8 mouse cellular contexts compared by ENCODE assay signal in genomic region chr9:59577844-59578504, GRCm38 (mm10). TPM values are rescaled to one million over a fixed set of nuclear protein-coding genes. Genes with fewer than 3 reads are reported as not detected.
DNase-seq lines count a peak whose midpoint lies in the region; ATAC-seq lines count a peak whose summit lies in the region.

Gene Celf6 (plus strand): TSS chr9:59577917.

- H3K9me3 ChIP-seq in hindbrain, embryonic 15.5 days, result no peaks in the 10 kb centered on the region

- DNase-seq in WW6 (ENCODE audit: low read depth, low spot score), result peak; percentile 91
- DNase-seq in cerebellum, postnatal 36 days, result peak; percentile 84 to 87
- peak; percentile 93 for DNase-seq in frontal cortex, postnatal 36 days (ENCODE audit: low spot score in 2 of 2)
- peak; percentile 93 to 95 for DNase-seq in left cerebral cortex, adult 18-20 months (ENCODE audit: low spot score in 2 of 2)
- DNase-seq in lung, postnatal 4 days, result peak; percentile 91 to 95
- peak; percentile 100 for DNase-seq in retina, postnatal 1 day
- peak; percentile 89 for DNase-seq in thymus, postnatal 4 days

- peak; percentile 98 for ATAC-seq in hindbrain, embryonic 15.5 days (ENCODE audit: low FRiP score, low read depth)

- H3K4me3 ChIP-seq in hindbrain, embryonic 15.5 days, result peak within 1 kb of the TSS; percentile 66

- H3K36me3 ChIP-seq in hindbrain, embryonic 15.5 days, result no peaks in the 10 kb centered on the region

- WGBS in hindbrain, embryonic 15.5 days, result under 1% methylated on average over 56 of the region's 61 CpGs

- peaks cover 25% of the 10 kb centered on the region for H3K4me1 ChIP-seq in hindbrain, embryonic 15.5 days (replicated peaks)

- peak within 1 kb of the TSS; percentile 60 for H3K9ac ChIP-seq in hindbrain, embryonic 15.5 days

- H3K27ac ChIP-seq in hindbrain, embryonic 15.5 days (replicated peaks), result peak within 1 kb of the TSS; percentile 72

- H3K27me3 ChIP-seq in hindbrain, embryonic 15.5 days, result 0 out of 2 replicates have a peak, but pooled peaks cover 2% of the 10 kb centered on the region

- peak within 1 kb of the TSS; percentile 88 for H3K4me2 ChIP-seq in hindbrain, embryonic 15.5 days

RNA-seq across cellular contexts. Expression of gene Celf6, which starts in this region (rescaled TPM):
- polyA plus RNA-seq in hindbrain, embryonic 15.5 days (2015; fragmentation: Nextera tagmentation; extraction: Ambion mirVana), result 45.4 and 48.4 TPM in 2 replicates
- total RNA-seq in left cerebral cortex, adult 18-20 months (2021), result 10 to 100 TPM; 29.7 to 35.2 TPM

Comparison
In these comparisons a context has a peak if more than half of its experiments do, and no peak if none do; other contexts are left out.
1. Peak in every context shown above with its lines: DNase-seq, ATAC-seq, H3K4me3 ChIP-seq and H3K27ac ChIP-seq.